Mouse (Mus musculus) embryonic facial prominence, embryonic 10.5 days (tissue): Measurements from ENCODE around the gene Cradd. TPM values are rescaled to one million over a fixed set of nuclear protein-coding genes. Genes with fewer than 3 reads are reported as not detected.

Experiments used
- DNase-seq: peaks from one replicate; pipeline ENCODE4 v3.0.0-alpha.2; 2017; ENCODE audit warnings: low spot score
- H3K27ac ChIP-seq: fragments of 300-500 bp; sonication (generic); replicated peaks from 2 replicates; pipeline ENCODE4 v1.5.1; 2016; ENCODE audit warnings: mild to moderate bottlenecking
- H3K27me3 ChIP-seq: fragments of 300-500 bp; sonication (generic); replicated peaks from 2 replicates; pipeline ENCODE4 v1.6.1; 2016; ENCODE audit warnings: low read depth, mild to moderate bottlenecking; ENCODE audit not compliant: poor library complexity, severe bottlenecking
- H3K36me3 ChIP-seq: fragments of 300-500 bp; sonication (generic); replicated peaks from 2 replicates; pipeline ENCODE4 v1.6.1; 2016; ENCODE audit warnings: mild to moderate bottlenecking, moderate library complexity
- H3K4me1 ChIP-seq: fragments of 300-500 bp; sonication (generic); 2 replicates; pipeline ENCODE4 v1.6.1; 2016
- H3K4me3 ChIP-seq: fragments of 300-500 bp; sonication (generic); 2 replicates; pipeline ENCODE4 v1.5.1; 2016; ENCODE audit warnings: mild to moderate bottlenecking, moderate library complexity
- H3K9me3 ChIP-seq: fragments of 300-500 bp; sonication (generic); 2 replicates; pipeline ENCODE4 v1.6.1; 2016; ENCODE audit warnings: mild to moderate bottlenecking
- WGBS: fragments of 180-500 bp; shearing (Covaris S2); methylation state at CpG from one replicate; pipeline ENCODE4 v1.1.7; 2016; 5-methylcytosine and 5-hydroxymethylcytosine counted together
- polyA plus RNA-seq: library from polyadenylated mRNA; unstranded; fragments of >200 nt; fragmentation: Nextera tagmentation; extraction: Ambion mirVana; gene quantifications from 2 replicates; pipeline ENCODE4 v1.2.1, GENCODE M21; 2016

The Cradd gene
- polyA plus RNA-seq, 1 experiment from 2014 or later, result 13.5 TPM

GRCm38 (mm10) chr10:95310688-95311441 is 13.1 kb downstream of the Cradd start:
- H3K4me1 ChIP-seq, result peaks cover 50% of the 10 kb centered on the region
- DNase-seq, result peak; percentile 54
- H3K9me3 ChIP-seq, result no peaks in the 10 kb centered on the region
- no peak overlapping the region for H3K4me3 ChIP-seq
- 15% methylated on average over 21 of the region's 21 CpGs for WGBS
- H3K36me3 ChIP-seq, result no peaks in the 10 kb centered on the region
- H3K27me3 ChIP-seq, result peaks cover 10% of the 10 kb centered on the region; the same call in 1 of the 2 replicates
- H3K27ac ChIP-seq, result peak overlapping the region; percentile 65

GRCm38 (mm10) chr10:95309412-95310322 is 14.3 kb downstream of the Cradd start:
- DNase-seq, result no peak
- no peak overlapping the region; the same call in 1 of the 2 replicates for H3K27ac ChIP-seq
- H3K4me3 ChIP-seq, result no peak overlapping the region

GRCm38 (mm10) chr10:95308991-95309390 is 14.9 kb downstream of the Cradd start:
- no peaks in the 10 kb centered on the region for H3K9me3 ChIP-seq
- H3K4me1 ChIP-seq, result peaks cover 51% of the 10 kb centered on the region
- WGBS, result 78% methylated on average over 12 of the region's 12 CpGs
- H3K4me3 ChIP-seq, result no peak overlapping the region
- H3K27ac ChIP-seq, result no peak overlapping the region
- H3K27me3 ChIP-seq, result peaks cover 10% of the 10 kb centered on the region; the same call in 1 of the 2 replicates
- DNase-seq, result no peak
- H3K36me3 ChIP-seq, result no peaks in the 10 kb centered on the region

More at GRCm38 (mm10) chr10:95309412-95310322, 14.3 kb downstream of the Cradd start:
- no peaks in the 10 kb centered on the region for H3K36me3 ChIP-seq
- peaks cover 50% of the 10 kb centered on the region for H3K4me1 ChIP-seq
- H3K27me3 ChIP-seq, result peaks cover 10% of the 10 kb centered on the region; the same call in 1 of the 2 replicates
- 42% methylated on average over 13 of the region's 13 CpGs for WGBS
- H3K9me3 ChIP-seq, result no peaks in the 10 kb centered on the region

- Histone ChIP-seq H3K4me1 (peaks cover 50% of the 10 kb centered on the region), H3K27ac (peak overlapping the region; percentile 26; the same call in 1 of the 2 replicates), H3K4me3 (no peak overlapping the region), H3K36me3 (no peaks in the 10 kb centered on the region), H3K27me3 (peaks cover 10% of the 10 kb centered on the region; the same call in 1 of the 2 replicates), H3K9me3 (no peaks in the 10 kb centered on the region)
- no peak for DNase-seq
- 88% methylated on average over 5 of the region's 5 CpGs for WGBS
Observed at GRCm38 (mm10) chr10:95307916-95308315, 16.0 kb downstream of the Cradd start.

- Histone ChIP-seq H3K27ac (peak overlapping the region; percentile 26; the same call in 1 of the 2 replicates), H3K4me3 (no peak overlapping the region), H3K36me3 (no peaks in the 10 kb centered on the region), H3K27me3 (peaks cover 5% of the 10 kb centered on the region; the same call in 1 of the 2 replicates), H3K9me3 (no peaks in the 10 kb centered on the region), H3K4me1 (peaks cover 56% of the 10 kb centered on the region)
- WGBS, result 54% methylated on average over 11 of the region's 11 CpGs
- no peak for DNase-seq
Observed at GRCm38 (mm10) chr10:95306824-95307552, 16.9 kb downstream of the Cradd start.

GRCm38 (mm10) chr10:95304240-95304639 is 19.7 kb downstream of the Cradd start:
- Histone ChIP-seq H3K4me1 (peaks cover 39% of the 10 kb centered on the region), H3K4me3 (no peak overlapping the region), H3K27me3 (no peaks in the 10 kb centered on the region), H3K27ac (peak overlapping the region; percentile 30), H3K36me3 (no peaks in the 10 kb centered on the region), H3K9me3 (no peaks in the 10 kb centered on the region)
- DNase-seq, result no peak
- WGBS, result 44% methylated on average over 4 of the region's 4 CpGs

- DNase-seq, result no peak
- H3K4me1 ChIP-seq, result peaks cover 40% of the 10 kb centered on the region
- H3K9me3 ChIP-seq, result no peaks in the 10 kb centered on the region
- no peaks in the 10 kb centered on the region; the same call in 1 of the 2 replicates for H3K36me3 ChIP-seq
- H3K27ac ChIP-seq, result peak overlapping the region; percentile 51; the same call in 1 of the 2 replicates
- no peak overlapping the region for H3K4me3 ChIP-seq
- 52% methylated on average over 12 of the region's 12 CpGs for WGBS
- H3K27me3 ChIP-seq, result no peaks in the 10 kb centered on the region
Observed at GRCm38 (mm10) chr10:95302211-95303163, 21.4 kb downstream of the Cradd start.

- no peak for DNase-seq
- WGBS, result 88% methylated on average over 8 of the region's 8 CpGs
- Histone ChIP-seq H3K27ac (no peak overlapping the region), H3K4me1 (peaks cover 35% of the 10 kb centered on the region), H3K27me3 (no peaks in the 10 kb centered on the region), H3K36me3 (no peaks in the 10 kb centered on the region; the same call in 1 of the 2 replicates), H3K9me3 (no peaks in the 10 kb centered on the region), H3K4me3 (no peak overlapping the region)
Observed at GRCm38 (mm10) chr10:95300178-95300793, 23.6 kb downstream of the Cradd start.

GRCm38 (mm10) chr10:95299808-95300133 is 24.2 kb downstream of the Cradd start:
- H3K27me3 ChIP-seq, result no peaks in the 10 kb centered on the region
- H3K36me3 ChIP-seq, result no peaks in the 10 kb centered on the region; the same call in 1 of the 2 replicates
- H3K27ac ChIP-seq, result no peak overlapping the region

GRCm38 (mm10) chr10:95299010-95299807 is 24.7 kb downstream of the Cradd start:
- WGBS, result 82% methylated on average over 18 of the region's 18 CpGs
- Histone ChIP-seq H3K27me3 (no peaks in the 10 kb centered on the region), H3K9me3 (no peaks in the 10 kb centered on the region), H3K36me3 (no peaks in the 10 kb centered on the region; the same call in 1 of the 2 replicates), H3K27ac (no peak overlapping the region), H3K4me3 (no peak overlapping the region), H3K4me1 (peaks cover 31% of the 10 kb centered on the region)
- no peak for DNase-seq

More at GRCm38 (mm10) chr10:95299808-95300133, 24.2 kb downstream of the Cradd start:
- DNase-seq, result no peak
- H3K9me3 ChIP-seq, result no peaks in the 10 kb centered on the region
- WGBS, result 76% methylated on average over 7 of the region's 7 CpGs
- H3K4me3 ChIP-seq, result no peak overlapping the region
- H3K4me1 ChIP-seq, result peaks cover 35% of the 10 kb centered on the region
